Mouse (Mus musculus): ENCODE data around the gene Aspa.

Gene Aspa

DNA sequence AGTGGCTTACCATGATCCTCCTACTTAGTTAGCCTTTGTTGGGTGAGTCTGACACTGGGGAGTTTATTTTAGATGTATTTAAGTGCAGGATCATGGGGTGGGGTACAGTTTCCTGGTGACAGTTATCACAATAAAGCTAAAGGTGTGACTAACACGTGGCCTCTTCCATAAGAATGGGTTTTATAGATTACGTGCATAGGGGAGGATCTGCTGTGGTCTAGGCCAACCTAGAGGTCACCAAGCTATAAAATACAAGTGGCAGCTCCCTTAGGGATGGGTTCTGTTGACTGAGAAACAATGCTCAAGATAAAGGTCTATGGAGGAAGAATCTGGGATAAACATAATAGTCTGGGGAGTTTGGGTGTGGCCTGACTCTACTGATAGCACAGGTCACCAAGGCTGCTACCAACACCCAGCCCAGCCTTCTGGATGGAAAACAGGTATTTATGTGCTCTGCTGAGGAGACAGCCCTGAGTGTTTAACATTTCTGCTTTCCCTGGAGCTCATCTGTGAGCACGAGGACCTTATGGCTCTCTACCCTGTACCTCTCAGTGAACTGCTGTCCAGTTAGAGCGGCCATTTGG lies 71.9 kb downstream of the Aspa start:
- in situ Hi-C loops (cut with MboI, MseI) = no loop called here

Measured in T-helper 17 cell (primary cell).